Mouse (Mus musculus) heart, adult 18-20 months (tissue): ENCODE results near the gene Agxt2. TPM values are rescaled to one million over a fixed set of nuclear protein-coding genes. Genes with fewer than 3 reads are reported as not detected.
A peak's percentile ranks its signal among the peaks of the same experiment; 100 is the strongest.

Experiments used
- DNase-seq, 2 experiments: peaks; one replicate each; pipeline ENCODE4 v3.0.0; 2021 to 2022; ENCODE audit warnings: mixed read lengths in 1 of 2
- total RNA-seq, 2 experiments: library from RNA; stranded (reverse); gene quantifications; 2 replicates each; pipeline ENCODE4 v1.2.3; 2021

Agxt2 gene
- total RNA-seq, 2 experiments from 2014 or later = 0.12 TPM; not detected in 1

- no peak for DNase-seq
Measured at GRCm38 (mm10) chr15:10426545-10427266, 68.4 kb downstream of the Agxt2 start.

- no peak for DNase-seq
Measured at GRCm38 (mm10) chr15:10436893-10437292, 78.6 kb downstream of the Agxt2 start.

GRCm38 (mm10) chr15:10439963-10440362, 81.6 kb downstream of the Agxt2 start:
- peak in 1 of 2 experiments; percentile 28 for DNase-seq

- no peak for DNase-seq
Measured at GRCm38 (mm10) chr15:10441493-10441892, 83.2 kb downstream of the Agxt2 start.

GRCm38 (mm10) chr15:10442275-10442674, 83.9 kb downstream of the Agxt2 start:
- peak in 1 of 2 experiments; percentile 3 for DNase-seq

- no peak for DNase-seq
Measured at GRCm38 (mm10) chr15:10447102-10447501, 88.8 kb downstream of the Agxt2 start.

Other genes with a start within 250 kb of the Agxt2 start
- gene Prlr, start 181.3 kb upstream of the Agxt2 start, total RNA-seq = 1 to 10 TPM; 7.9 to 8.9 TPM
- gene Gm21973, start 33.2 kb upstream of the Agxt2 start, total RNA-seq = not detected
- 10 to 100 TPM; 34.6 to 36.6 TPM for gene Dnajc21, start 112.0 kb downstream of the Agxt2 start, total RNA-seq
- 10 to 100 TPM; 20.4 to 22.5 TPM for gene Brix1, start 127.4 kb downstream of the Agxt2 start, total RNA-seq
- 1 to 10 TPM; 7.7 to 10.0 TPM for gene Rad1, start 127.5 kb downstream of the Agxt2 start, total RNA-seq
- not detected for gene Ttc23l, start 200.1 kb downstream of the Agxt2 start, total RNA-seq